Mouse (Mus musculus): ENCODE results near the gene Slc9a9.

- TF ChIP-seq GATA1 (IDR thresholded peaks at IDR 0.05; ENCODE audit: borderline replicate concordance, low read length) (no peak), FLI1 (IDR thresholded peaks at IDR 0.05; ENCODE audit: low read length) (no peak)
Observed at GRCm38 (mm10) chr9:95109799-95110198, 440.1 kb downstream of the Slc9a9 start.

Data from megakaryocyte, embryonic 14.5 days (primary cell).